Mouse (Mus musculus) thymus, postnatal 25 days (tissue): ENCODE measurements at regions not wholly inside any gene's neighbourhood (a gene's known extent, or its start where the extent isn't known, plus 50 kb on each side); places are given as distances from the start of the nearest gene placed in this dataset.

Source experiments
- DNase-seq: peaks from one replicate; pipeline ENCODE4 v3.0.0; 2022

- DNase-seq: peak; percentile 17
Observed at GRCm38 (mm10) chrX:13224902-13225301, 55.9 kb upstream of the Ddx3x start.

GRCm38 (mm10) chrX:13226429-13226828, 54.3 kb upstream of the Ddx3x start:
- DNase-seq: no peak

GRCm38 (mm10) chrX:13229891-13230614, 50.7 kb upstream of the Ddx3x start:
- DNase-seq: peak; percentile 56

- peak; percentile 77 for DNase-seq
Observed at GRCm38 (mm10) chrX:13230615-13231179, 50.1 kb upstream of the Ddx3x start.
